Mouse (Mus musculus): ENCODE results near the gene Ky. TPM values are rescaled to one million over a fixed set of nuclear protein-coding genes. Genes with fewer than 3 reads are reported as not detected.

Ky gene
- polyA plus RNA-seq, 1 experiment from 2014 or later: 0.08 TPM

GRCm38 (mm10) chr9:102499266-102499665 is 6.3 kb upstream of the Ky start:
- 79% methylated on average over 4 of the region's 4 CpGs for WGBS
- H3K9ac ChIP-seq (ENCODE audit: low read length): no peak overlapping the region
- no peak overlapping the region for H3K4me3 ChIP-seq (ENCODE audit: low read depth, low read length)
- DNase-seq (ENCODE audit: low spot score): no peak
- H3K9me3 ChIP-seq (ENCODE audit: control insufficient read depth, low read length): no peaks in the 10 kb centered on the region
- no peak for ATAC-seq (ENCODE audit: low FRiP score, low TSS enrichment)
- no peak overlapping the region for H3K4me2 ChIP-seq (replicated peaks; ENCODE audit: low read depth)
- H3K27me3 ChIP-seq (ENCODE audit: control insufficient read depth, insufficient read depth, low read length): no peaks in the 10 kb centered on the region
- H3K36me3 ChIP-seq (ENCODE audit: control insufficient read depth, insufficient read depth, low read length): no peaks in the 10 kb centered on the region
- no peaks in the 10 kb centered on the region for H3K4me1 ChIP-seq (replicated peaks; ENCODE audit: control insufficient read depth, insufficient read depth)
- H3K27ac ChIP-seq (replicated peaks): no peak overlapping the region
- no peak for TF ChIP-seq EP300 (optimal IDR thresholded peaks at IDR 0.05)
- no peak for TF ChIP-seq CTCF (IDR thresholded peaks at IDR 0.05; ENCODE audit: low read depth)

- DNase-seq (ENCODE audit: low spot score): no peak
- Histone ChIP-seq H3K36me3 (ENCODE audit: control insufficient read depth, insufficient read depth, low read length) (no peaks in the 10 kb centered on the region), H3K9me3 (ENCODE audit: control insufficient read depth, low read length) (no peaks in the 10 kb centered on the region), H3K4me3 (ENCODE audit: low read depth, low read length) (no peak overlapping the region), H3K9ac (ENCODE audit: low read length) (no peak overlapping the region), H3K27me3 (ENCODE audit: control insufficient read depth, insufficient read depth, low read length) (no peaks in the 10 kb centered on the region), H3K4me1 (replicated peaks; ENCODE audit: control insufficient read depth, insufficient read depth) (no peaks in the 10 kb centered on the region), H3K4me2 (replicated peaks; ENCODE audit: low read depth) (no peak overlapping the region), H3K27ac (replicated peaks) (no peak overlapping the region)
- no peak for ATAC-seq (ENCODE audit: low FRiP score, low TSS enrichment)
- TF ChIP-seq CTCF (IDR thresholded peaks at IDR 0.05; ENCODE audit: low read depth): no peak
- no peak for TF ChIP-seq EP300 (optimal IDR thresholded peaks at IDR 0.05)
Observed at GRCm38 (mm10) chr9:102499746-102500145, 5.8 kb upstream of the Ky start.

- no peak overlapping the region for H3K4me2 ChIP-seq (replicated peaks; ENCODE audit: low read depth)
- no peaks in the 10 kb centered on the region for H3K36me3 ChIP-seq (ENCODE audit: control insufficient read depth, insufficient read depth, low read length)
- no peak for DNase-seq (ENCODE audit: low spot score)
- 62% methylated on average over 4 of the region's 4 CpGs for WGBS
- H3K4me3 ChIP-seq (ENCODE audit: low read depth, low read length): no peak overlapping the region
- no peaks in the 10 kb centered on the region for H3K9me3 ChIP-seq (ENCODE audit: control insufficient read depth, low read length)
- H3K9ac ChIP-seq (ENCODE audit: low read length): no peak overlapping the region
- no peak overlapping the region for H3K27ac ChIP-seq (replicated peaks)
- TF ChIP-seq EP300 (optimal IDR thresholded peaks at IDR 0.05): no peak
- no peak for TF ChIP-seq CTCF (IDR thresholded peaks at IDR 0.05; ENCODE audit: low read depth)
- H3K4me1 ChIP-seq (replicated peaks; ENCODE audit: control insufficient read depth, insufficient read depth): 0 out of 2 replicates have a peak, but pooled peaks cover 2% of the 10 kb centered on the region
- no peak for ATAC-seq (ENCODE audit: low FRiP score, low TSS enrichment)
- no peaks in the 10 kb centered on the region for H3K27me3 ChIP-seq (ENCODE audit: control insufficient read depth, insufficient read depth, low read length)
Observed at GRCm38 (mm10) chr9:102501113-102501512, 4.4 kb upstream of the Ky start.

GRCm38 (mm10) chr9:102502015-102502633 is 3.4 kb upstream of the Ky start:
- DNase-seq (ENCODE audit: low spot score) (peak; percentile 27), ATAC-seq (ENCODE audit: low FRiP score, low TSS enrichment) (peak; percentile 57; the same call in 1 of the 2 replicates)
- H3K36me3 ChIP-seq (ENCODE audit: control insufficient read depth, insufficient read depth, low read length): no peaks in the 10 kb centered on the region
- no peak overlapping the region for H3K27ac ChIP-seq (replicated peaks)
- no peak overlapping the region for H3K9ac ChIP-seq (ENCODE audit: low read length)
- no peak overlapping the region for H3K4me3 ChIP-seq (ENCODE audit: low read depth, low read length)
- H3K4me1 ChIP-seq (replicated peaks; ENCODE audit: control insufficient read depth, insufficient read depth): 0 out of 2 replicates have a peak, but pooled peaks cover 2% of the 10 kb centered on the region
- WGBS: 64% methylated on average over 11 of the region's 11 CpGs
- H3K9me3 ChIP-seq (ENCODE audit: control insufficient read depth, low read length): no peaks in the 10 kb centered on the region
- no peak for TF ChIP-seq EP300 (optimal IDR thresholded peaks at IDR 0.05)
- no peak for TF ChIP-seq CTCF (IDR thresholded peaks at IDR 0.05; ENCODE audit: low read depth)
- H3K4me2 ChIP-seq (replicated peaks; ENCODE audit: low read depth): no peak overlapping the region
- no peaks in the 10 kb centered on the region for H3K27me3 ChIP-seq (ENCODE audit: control insufficient read depth, insufficient read depth, low read length)

- H3K9ac ChIP-seq (ENCODE audit: low read length): no peak overlapping the region
- no peak overlapping the region for H3K27ac ChIP-seq (replicated peaks)
- H3K4me3 ChIP-seq (ENCODE audit: low read depth, low read length): no peak overlapping the region
- WGBS: 79% methylated on average over 3 of the region's 3 CpGs
- H3K9me3 ChIP-seq (ENCODE audit: control insufficient read depth, low read length): no peaks in the 10 kb centered on the region
- H3K4me1 ChIP-seq (replicated peaks; ENCODE audit: control insufficient read depth, insufficient read depth): 0 out of 2 replicates have a peak, but pooled peaks cover 2% of the 10 kb centered on the region
- no peaks in the 10 kb centered on the region for H3K36me3 ChIP-seq (ENCODE audit: control insufficient read depth, insufficient read depth, low read length)
- DNase-seq (ENCODE audit: low spot score): no peak
- no peaks in the 10 kb centered on the region for H3K27me3 ChIP-seq (ENCODE audit: control insufficient read depth, insufficient read depth, low read length)
- ATAC-seq (ENCODE audit: low FRiP score, low TSS enrichment): no peak
- no peak overlapping the region for H3K4me2 ChIP-seq (replicated peaks; ENCODE audit: low read depth)
- TF ChIP-seq EP300 (optimal IDR thresholded peaks at IDR 0.05): no peak
- no peak for TF ChIP-seq CTCF (IDR thresholded peaks at IDR 0.05; ENCODE audit: low read depth)
Observed at GRCm38 (mm10) chr9:102504716-102505378, 703 bp upstream of the Ky start.

- 79% methylated on average over 3 of the region's 3 CpGs for WGBS
- ATAC-seq (ENCODE audit: low FRiP score, low TSS enrichment) (no peak), DNase-seq (ENCODE audit: low spot score) (no peak)
- Histone ChIP-seq H3K4me2 (replicated peaks; ENCODE audit: low read depth) (no peak overlapping the region), H3K4me1 (replicated peaks; ENCODE audit: control insufficient read depth, insufficient read depth) (0 out of 2 replicates have a peak, but pooled peaks cover 2% of the 10 kb centered on the region), H3K27ac (replicated peaks) (no peak overlapping the region), H3K9me3 (ENCODE audit: control insufficient read depth, low read length) (no peaks in the 10 kb centered on the region), H3K36me3 (ENCODE audit: control insufficient read depth, insufficient read depth, low read length) (no peaks in the 10 kb centered on the region), H3K9ac (ENCODE audit: low read length) (no peak overlapping the region), H3K27me3 (ENCODE audit: control insufficient read depth, insufficient read depth, low read length) (no peaks in the 10 kb centered on the region), H3K4me3 (ENCODE audit: low read depth, low read length) (no peak overlapping the region)
- TF ChIP-seq EP300 (optimal IDR thresholded peaks at IDR 0.05) (no peak), CTCF (IDR thresholded peaks at IDR 0.05; ENCODE audit: low read depth) (no peak)
Observed at GRCm38 (mm10) chr9:102508315-102508714, 2.8 kb downstream of the Ky start.
